Mouse (Mus musculus) embryonic fibroblast, embryonic 13.5 days (primary cell): Measurements from ENCODE around the gene Ntrk3. TPM values are rescaled to one million over a fixed set of nuclear protein-coding genes. Genes with fewer than 3 reads are reported as not detected.

Source experiments
- H3K27ac ChIP-seq: 2 replicates; pipeline ENCODE4 v1.5.1; 2012; ENCODE audit warnings: low read length, control low read depth, inconsistent platforms; ENCODE audit not compliant: insufficient read depth
- H3K4me1 ChIP-seq: 2 replicates; pipeline ENCODE4 v1.6.1; 2011; ENCODE audit warnings: low read length; ENCODE audit not compliant: control insufficient read depth, insufficient read depth
- H3K4me3 ChIP-seq: 2 replicates; pipeline ENCODE4 v1.5.1; 2011; ENCODE audit warnings: mild to moderate bottlenecking, control low read depth, low read length; ENCODE audit not compliant: insufficient read depth
- CTCF ChIP-seq: IDR thresholded peaks from 2 replicates; pipeline ENCODE4 v1.5.1; 2011; ENCODE audit warnings: mild to moderate bottlenecking, control low read depth, low read length, moderate library complexity, borderline replicate concordance; ENCODE audit not compliant: insufficient read depth
- POLR2A ChIP-seq: IDR thresholded peaks from 2 replicates; pipeline ENCODE4 v1.6.1; 2011; ENCODE audit warnings: low read depth, mild to moderate bottlenecking, control low read depth, low read length, moderate library complexity
- polyA plus RNA-seq: library from polyadenylated mRNA; stranded (reverse); fragments of >200 nt; gene quantifications from 2 replicates; pipeline ENCODE4 v1.2.4, GENCODE M21; 2011; ENCODE audit warnings: low read depth; ENCODE audit not compliant: missing spikeins, insufficient read length

The Ntrk3 gene
- polyA plus RNA-seq, 1 experiment: 6.0 TPM

GRCm38 (mm10) chr7:78185578-78185977 is 552.2 kb downstream of the Ntrk3 start:
- no peak overlapping the region for H3K27ac ChIP-seq
- TF ChIP-seq CTCF (no peak), POLR2A (no peak)
- H3K4me1 ChIP-seq: no peaks in the 10 kb centered on the region

GRCm38 (mm10) chr7:78183396-78183795 is 554.4 kb downstream of the Ntrk3 start:
- H3K4me1 ChIP-seq: no peaks in the 10 kb centered on the region
- H3K4me3 ChIP-seq: no peak overlapping the region
- no peak for TF ChIP-seq CTCF
- TF ChIP-seq POLR2A: no peak
- no peak overlapping the region for H3K27ac ChIP-seq

More at GRCm38 (mm10) chr7:78185578-78185977, 552.2 kb downstream of the Ntrk3 start:
- no peak overlapping the region for H3K4me3 ChIP-seq

- H3K27ac ChIP-seq: no peak overlapping the region
- no peaks in the 10 kb centered on the region for H3K4me1 ChIP-seq
- H3K4me3 ChIP-seq: no peak overlapping the region
- TF ChIP-seq CTCF (no peak), POLR2A (no peak)
Measured at GRCm38 (mm10) chr7:78179996-78180665, 557.7 kb downstream of the Ntrk3 start.

- TF ChIP-seq CTCF: no peak
- no peak for TF ChIP-seq POLR2A
- no peaks in the 10 kb centered on the region for H3K4me1 ChIP-seq
- no peak overlapping the region for H3K27ac ChIP-seq
- H3K4me3 ChIP-seq: no peak overlapping the region
Measured at GRCm38 (mm10) chr7:78172267-78172955, 565.4 kb downstream of the Ntrk3 start.

GRCm38 (mm10) chr7:78165466-78165865 is 572.3 kb downstream of the Ntrk3 start:
- TF ChIP-seq CTCF: no peak
- no peak for TF ChIP-seq POLR2A
- Histone ChIP-seq H3K4me1 (no peaks in the 10 kb centered on the region), H3K27ac (no peak overlapping the region), H3K4me3 (no peak overlapping the region)

GRCm38 (mm10) chr7:78157946-78158345 is 579.9 kb downstream of the Ntrk3 start:
- no peaks in the 10 kb centered on the region for H3K4me1 ChIP-seq
- H3K27ac ChIP-seq: no peak overlapping the region
- no peak for TF ChIP-seq CTCF
- TF ChIP-seq POLR2A: no peak
- H3K4me3 ChIP-seq: no peak overlapping the region

- Histone ChIP-seq H3K4me1 (no peaks in the 10 kb centered on the region), H3K4me3 (no peak overlapping the region), H3K27ac (no peak overlapping the region)
- TF ChIP-seq POLR2A (no peak), CTCF (no peak)
Measured at GRCm38 (mm10) chr7:78145251-78145650, 592.6 kb downstream of the Ntrk3 start.

GRCm38 (mm10) chr7:78144849-78145248 is 593.0 kb downstream of the Ntrk3 start:
- H3K4me3 ChIP-seq: no peak overlapping the region
- H3K27ac ChIP-seq: no peak overlapping the region
- H3K4me1 ChIP-seq: no peaks in the 10 kb centered on the region
- TF ChIP-seq CTCF: no peak
- TF ChIP-seq POLR2A: no peak

- no peak for TF ChIP-seq POLR2A
- no peak for TF ChIP-seq CTCF
- Histone ChIP-seq H3K4me1 (no peaks in the 10 kb centered on the region), H3K4me3 (no peak overlapping the region), H3K27ac (no peak overlapping the region)
Measured at GRCm38 (mm10) chr7:78129966-78130365, 607.8 kb downstream of the Ntrk3 start.

Other genes starting within 250 kb of the Ntrk3 start
- gene Mrps11, start 45.1 kb upstream of the Ntrk3 start, polyA plus RNA-seq: 25.0 and 32.2 TPM in 2 replicates
- 17.2 and 19.3 TPM in 2 replicates for gene Mrpl46, start 45.5 kb upstream of the Ntrk3 start, polyA plus RNA-seq
- gene Det1, start 109.3 kb upstream of the Ntrk3 start, polyA plus RNA-seq: 9.9 and 12.5 TPM in 2 replicates
- 90.3 and 122 TPM in 2 replicates for gene Aen, start 157.8 kb upstream of the Ntrk3 start, polyA plus RNA-seq
- 7.3 and 9.9 TPM in 2 replicates for gene Isg20, start 175.4 kb upstream of the Ntrk3 start, polyA plus RNA-seq